Mouse (Mus musculus) limb, embryonic 14.5 days (tissue): ENCODE measurements around the gene Gm10181. TPM values are rescaled to one million over a fixed set of nuclear protein-coding genes. Genes with fewer than 3 reads are reported as not detected.
A peak's percentile ranks its signal among the peaks of the same experiment; 100 is the strongest.
"Not testable (repeated sequence)": the region's sequence is repeated elsewhere in the genome, so short reads cannot be mapped to it uniquely, and the experiment has no call there.

ENCODE experiments used
- ATAC-seq: fragments of 200-750 bp; cut with Nextera tagmentation; 2 replicates; pipeline ENCODE4 v1.8.0; 2017; ENCODE audit warnings: low read depth, moderate number of reproducible peaks, moderate TSS enrichment; ENCODE audit not compliant: low FRiP score
- DNase-seq: peaks from one replicate; pipeline ENCODE4 v3.0.0-alpha.2; 2015; ENCODE audit warnings: low spot score
- H3K27ac ChIP-seq: fragments of 300-500 bp; sonication (generic); replicated peaks from 2 replicates; pipeline ENCODE4 v1.5.1; 2014; ENCODE audit warnings: low read depth, mild to moderate bottlenecking, low read length, moderate library complexity, mixed read lengths
- H3K27me3 ChIP-seq: fragments of 300-500 bp; sonication (generic); 2 replicates; pipeline ENCODE4 v1.6.1; 2014; ENCODE audit warnings: low read length, mixed read lengths; ENCODE audit not compliant: control insufficient read depth, insufficient read depth
- H3K36me3 ChIP-seq: fragments of 300-500 bp; sonication (generic); 2 replicates; pipeline ENCODE4 v1.6.1; 2014; ENCODE audit warnings: mild to moderate bottlenecking, low read length, moderate library complexity, mixed read lengths; ENCODE audit not compliant: control insufficient read depth, insufficient read depth
- H3K4me1 ChIP-seq: fragments of 300-500 bp; sonication (generic); 2 replicates; pipeline ENCODE4 v1.6.1; 2014; ENCODE audit warnings: antibody characterized with exemption, low read length, mixed read lengths; ENCODE audit not compliant: control insufficient read depth, insufficient read depth
- H3K4me2 ChIP-seq: fragments of 300-500 bp; sonication (generic); replicated peaks from 2 replicates; pipeline ENCODE4 v1.6.1; 2014; ENCODE audit warnings: low read depth, mild to moderate bottlenecking, low read length, moderate library complexity; ENCODE audit not compliant: severe bottlenecking
- H3K4me3 ChIP-seq: fragments of 300-500 bp; sonication (generic); replicated peaks from 2 replicates; pipeline ENCODE4 v1.5.1; 2014; ENCODE audit warnings: low read length
- H3K9ac ChIP-seq: fragments of 300-500 bp; sonication (generic); 2 replicates; pipeline ENCODE4 v1.6.1; 2014; ENCODE audit warnings: mild to moderate bottlenecking, low read depth, low read length, moderate library complexity; ENCODE audit not compliant: severe bottlenecking
- H3K9me3 ChIP-seq: fragments of 300-500 bp; sonication (generic); 2 replicates; pipeline ENCODE4 v1.6.1; 2016; ENCODE audit warnings: low read length; ENCODE audit not compliant: control insufficient read depth
- POLR2A ChIP-seq: fragments of 200-500 bp; IDR thresholded peaks from 2 replicates; pipeline ENCODE4 v1.8.0; 2012; ENCODE audit warnings: inconsistent platforms, mild to moderate bottlenecking, moderate library complexity, borderline replicate concordance; ENCODE audit not compliant: insufficient read depth, insufficient read length; ENCODE audit errors: extremely low read depth
- WGBS: fragments of 180-500 bp; shearing (Covaris S2); extraction: QIAGEN DNeasy Blood & Tissue Kit; methylation state at CpG from one replicate; pipeline ENCODE4 v1.1.7; 2014; 5-methylcytosine and 5-hydroxymethylcytosine counted together
- polyA plus RNA-seq, 2 experiments: library from polyadenylated mRNA; depleted of rRNA in 1 of 2; stranded (reverse) in 1 of 2; unstranded in 1 of 2; fragments of >200 nt; fragmentation: Nextera tagmentation in 1 of 2; extraction: Ambion mirVana in 1 of 2; gene quantifications; 2 replicates each; pipeline versions ENCODE4 v1.2.1 to v1.2.3; 2012 to 2014

Gm10181 gene
- polyA plus RNA-seq, 2 experiments, result not detected

DNA sequence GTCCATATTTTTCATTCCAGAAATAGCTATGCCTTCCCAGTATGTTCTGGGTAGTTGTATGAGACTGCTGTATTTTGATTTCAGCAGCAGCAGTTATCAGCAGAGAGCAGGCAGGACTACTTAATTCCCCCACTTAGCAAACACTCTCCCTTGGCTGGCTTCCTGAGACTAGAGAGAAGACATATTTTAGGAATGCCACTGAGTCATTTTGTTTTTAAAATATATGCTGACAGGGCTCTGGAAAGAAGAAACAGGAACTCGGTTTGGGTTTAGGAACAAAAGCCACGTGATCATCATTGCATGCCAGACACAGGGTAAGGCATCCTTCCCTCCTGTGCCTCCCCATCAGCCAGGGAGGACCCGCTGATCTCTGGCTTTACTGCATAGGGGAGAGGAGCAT is 13.2 kb upstream of the Gm10181 start:
- ATAC-seq, result no peak
- no peak overlapping the region for H3K4me3 ChIP-seq
- no peaks in the 10 kb centered on the region for H3K36me3 ChIP-seq
- no peak for TF ChIP-seq POLR2A
- no peaks in the 10 kb centered on the region for H3K27me3 ChIP-seq
- DNase-seq, result no peak
- no peak overlapping the region for H3K9ac ChIP-seq
- no peak overlapping the region for H3K27ac ChIP-seq
- WGBS, result 76% methylated on average over 3 of the region's 3 CpGs
- H3K4me2 ChIP-seq, result no peak overlapping the region
- no peaks in the 10 kb centered on the region for H3K9me3 ChIP-seq
- H3K4me1 ChIP-seq, result no peaks in the 10 kb centered on the region

DNA sequence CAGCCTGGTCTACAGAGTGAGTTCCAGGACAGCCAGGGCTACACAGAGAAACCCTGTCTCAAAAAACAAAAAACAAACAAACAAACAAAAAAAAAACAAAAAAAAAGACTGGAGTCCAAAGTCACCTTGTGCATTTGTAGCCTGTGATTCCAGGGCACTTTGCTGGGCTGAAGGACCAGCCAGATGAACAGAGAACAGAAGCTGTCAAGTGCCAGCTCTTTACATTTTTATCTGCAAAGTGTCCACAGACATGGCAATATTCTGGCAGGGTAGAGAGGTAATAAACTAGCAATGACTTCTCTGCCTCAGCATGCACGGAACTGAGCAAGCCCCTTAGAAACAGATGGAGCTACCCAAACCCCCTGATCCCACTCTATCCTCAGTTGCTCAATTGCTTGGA is 12.7 kb upstream of the Gm10181 start:
- ATAC-seq, result no peak
- Histone ChIP-seq H3K4me3 (no peak overlapping the region), H3K9me3 (no peaks in the 10 kb centered on the region), H3K9ac (no peak overlapping the region), H3K4me2 (no peak overlapping the region), H3K27ac (no peak overlapping the region), H3K27me3 (no peaks in the 10 kb centered on the region), H3K36me3 (no peaks in the 10 kb centered on the region), H3K4me1 (no peaks in the 10 kb centered on the region)
- 65% methylated on average over 1 of the region's 1 CpGs for WGBS
- DNase-seq, result no peak
- no peak for TF ChIP-seq POLR2A

- H3K9me3 ChIP-seq, result no peaks in the 10 kb centered on the region
- no peak overlapping the region for H3K4me3 ChIP-seq
- WGBS, result 42% methylated on average over 1 of the region's 1 CpGs
- H3K27me3 ChIP-seq, result no peaks in the 10 kb centered on the region
- DNase-seq (no peak), ATAC-seq (no peak)
- no peaks in the 10 kb centered on the region for H3K36me3 ChIP-seq
- no peak overlapping the region for H3K9ac ChIP-seq
- H3K4me1 ChIP-seq, result no peaks in the 10 kb centered on the region
- H3K27ac ChIP-seq, result no peak overlapping the region
- no peak for TF ChIP-seq POLR2A
- no peak overlapping the region for H3K4me2 ChIP-seq
Observed at GRCm38 (mm10) chr9:25090853-25091252, 1.6 kb downstream of the Gm10181 start.

- Histone ChIP-seq H3K4me2 (no peak overlapping the region), H3K4me3 (no peak overlapping the region), H3K4me1 (no peaks in the 10 kb centered on the region), H3K27me3 (no peaks in the 10 kb centered on the region), H3K36me3 (peaks cover 25% of the 10 kb centered on the region), H3K9ac (no peak overlapping the region), H3K9me3 (peaks cover 4% of the 10 kb centered on the region; the same call in 1 of the 2 replicates), H3K27ac (no peak overlapping the region)
- TF ChIP-seq POLR2A, result no peak
- ATAC-seq, result no peak
- no peak for DNase-seq
- 95% methylated on average over 1 of the region's 1 CpGs for WGBS
Observed at GRCm38 (mm10) chr9:25102881-25103280, 13.7 kb downstream of the Gm10181 start.

GRCm38 (mm10) chr9:25104638-25105037 is 15.4 kb downstream of the Gm10181 start:
- H3K27ac ChIP-seq, result no peak overlapping the region
- DNase-seq, result peak; percentile 37
- H3K36me3 ChIP-seq, result peaks cover 37% of the 10 kb centered on the region
- peaks cover 4% of the 10 kb centered on the region; the same call in 1 of the 2 replicates for H3K9me3 ChIP-seq
- no peak overlapping the region for H3K4me3 ChIP-seq
- no peak overlapping the region for H3K4me2 ChIP-seq
- no peaks in the 10 kb centered on the region for H3K4me1 ChIP-seq
- ATAC-seq, result 0 out of 2 replicates have a peak, but pooled peaks have one; percentile 41
- H3K9ac ChIP-seq, result no peak overlapping the region
- no peak for TF ChIP-seq POLR2A
- H3K27me3 ChIP-seq, result no peaks in the 10 kb centered on the region

GRCm38 (mm10) chr9:25123590-25123989 is 34.4 kb downstream of the Gm10181 start:
- H3K36me3 ChIP-seq, result peaks cover 36% of the 10 kb centered on the region
- H3K4me2 ChIP-seq, DNase-seq, H3K4me3 ChIP-seq, H3K9ac ChIP-seq, ATAC-seq, H3K9me3 ChIP-seq, H3K27ac ChIP-seq, H3K4me1 ChIP-seq, H3K27me3 ChIP-seq: not testable (repeated sequence)
- WGBS, result 88% methylated on average over 1 of the region's 1 CpGs
